Mouse (Mus musculus) spleen, adult 12 weeks (tissue): ENCODE data around the gene Mest.

Experiments used
- DNase-seq: peaks from one replicate; pipeline ENCODE4 v3.0.0; 2022; ENCODE audit warnings: low spot score

Mest gene

DNA sequence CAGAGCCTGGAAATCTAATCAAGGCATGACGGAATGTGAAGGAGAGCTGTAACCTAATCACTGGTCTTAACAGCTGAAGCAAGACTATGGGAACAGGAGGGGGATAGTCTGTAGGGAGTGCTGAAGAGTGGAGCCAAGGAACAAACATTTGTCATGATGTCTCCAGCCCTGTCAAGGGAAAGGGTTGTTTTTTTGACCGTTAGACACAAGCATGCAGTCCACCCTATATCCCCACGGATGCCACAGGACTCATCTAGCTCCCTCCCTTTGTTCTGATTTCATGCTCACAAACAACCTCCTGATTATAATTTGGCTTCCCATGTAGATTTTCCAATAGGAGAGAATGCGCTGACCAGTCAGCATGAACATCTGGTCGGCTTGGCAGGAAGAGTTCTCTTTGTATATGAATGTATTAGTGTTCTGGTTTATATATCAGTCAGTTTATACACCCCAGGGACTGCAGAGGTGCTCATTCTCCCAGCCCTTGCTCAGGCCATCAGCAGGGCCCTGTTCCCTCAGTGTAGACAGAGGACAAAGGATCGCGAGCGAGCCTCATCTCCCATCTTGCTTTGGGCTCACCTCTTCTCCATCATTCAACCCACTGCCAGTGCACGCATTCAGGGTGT lies 19.3 kb upstream of the Mest start:
- no peak for DNase-seq

DNA sequence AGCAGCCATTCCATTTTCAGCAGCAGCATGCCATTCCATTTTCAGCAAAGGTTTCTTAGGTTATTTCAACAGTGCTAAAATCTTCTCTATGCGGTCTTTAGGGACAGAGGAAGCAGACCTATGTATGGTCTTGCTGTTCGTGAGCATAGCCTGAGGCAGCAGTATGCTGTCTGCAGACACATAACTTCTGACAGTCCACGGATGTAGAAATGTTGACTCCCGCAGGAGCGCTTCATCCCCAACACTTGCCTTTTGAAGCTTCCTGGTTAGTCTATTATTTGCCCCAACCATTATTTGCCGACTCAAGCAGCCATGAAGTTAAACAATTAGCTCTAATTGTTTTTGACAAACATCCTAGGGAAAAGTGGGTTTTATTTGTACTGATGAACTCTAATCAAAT lies 14.2 kb upstream of the Mest start:
- no peak for DNase-seq

DNA sequence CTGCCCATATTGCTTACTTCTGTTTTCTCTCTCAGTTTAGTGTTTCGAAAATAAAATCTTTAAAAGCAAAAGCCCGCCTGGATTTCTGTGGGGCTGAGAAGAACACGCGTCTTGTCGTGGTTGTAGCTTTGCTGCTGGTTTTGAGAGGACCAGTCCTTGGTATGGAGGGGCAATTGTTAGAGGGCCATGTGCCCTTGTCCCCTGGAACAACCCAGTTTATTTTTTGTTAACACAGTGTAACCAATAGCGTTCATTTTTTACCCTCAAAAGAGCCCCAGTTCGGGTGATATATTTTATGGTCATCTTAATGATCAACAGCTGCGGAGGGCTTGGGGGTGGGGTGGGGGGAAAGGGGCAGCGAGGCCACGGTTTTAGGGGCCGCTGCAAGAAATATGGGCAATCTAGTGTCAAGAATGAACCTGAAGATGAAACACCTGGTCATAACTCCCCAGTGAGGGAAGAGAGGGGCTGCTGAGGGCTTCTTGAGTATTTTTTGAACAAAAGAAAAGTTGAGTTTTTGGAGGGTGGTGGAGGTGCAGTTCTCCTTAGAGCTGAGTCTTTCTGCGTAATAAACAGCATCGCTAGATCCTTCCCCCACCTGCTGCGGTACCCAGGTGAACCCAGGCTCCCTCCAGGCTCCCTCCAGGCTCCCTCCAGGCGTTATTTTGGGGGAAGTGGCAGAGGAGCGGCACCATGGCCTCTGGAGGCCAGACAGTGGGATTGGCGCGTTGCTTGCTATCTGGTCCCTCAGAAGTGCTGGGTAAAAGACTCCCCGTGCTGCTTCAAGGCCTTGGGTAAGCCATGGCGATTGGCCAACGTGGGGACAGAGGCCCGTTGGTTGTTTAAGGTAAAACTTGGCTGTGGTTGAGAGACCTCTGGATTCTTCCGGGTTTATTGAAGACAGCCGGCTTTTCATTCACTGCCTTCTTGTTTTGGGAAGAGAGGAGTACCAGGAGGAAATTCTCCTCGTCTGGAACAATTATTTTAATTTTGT lies 12.7 kb upstream of the Mest start:
- DNase-seq, result no peak

DNA sequence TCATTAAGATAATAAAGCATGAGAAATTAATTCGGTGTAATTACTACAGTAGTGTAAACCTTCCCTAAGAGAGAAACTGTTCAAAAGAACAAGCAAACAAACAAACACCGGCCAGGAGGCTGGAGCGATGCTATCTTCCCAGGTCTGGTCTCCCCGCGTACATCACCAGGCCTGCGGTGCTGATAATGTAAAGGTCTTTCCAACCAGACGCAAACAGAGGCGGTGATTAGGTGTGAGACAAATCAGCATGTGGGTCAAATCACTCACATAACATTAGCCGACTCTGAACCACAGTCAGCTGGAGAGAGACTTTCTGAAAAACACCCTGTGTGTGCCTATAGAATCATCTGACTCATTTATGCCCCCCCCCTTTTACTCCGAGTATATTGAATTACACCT lies 12.0 kb upstream of the Mest start:
- DNase-seq, result no peak

DNA sequence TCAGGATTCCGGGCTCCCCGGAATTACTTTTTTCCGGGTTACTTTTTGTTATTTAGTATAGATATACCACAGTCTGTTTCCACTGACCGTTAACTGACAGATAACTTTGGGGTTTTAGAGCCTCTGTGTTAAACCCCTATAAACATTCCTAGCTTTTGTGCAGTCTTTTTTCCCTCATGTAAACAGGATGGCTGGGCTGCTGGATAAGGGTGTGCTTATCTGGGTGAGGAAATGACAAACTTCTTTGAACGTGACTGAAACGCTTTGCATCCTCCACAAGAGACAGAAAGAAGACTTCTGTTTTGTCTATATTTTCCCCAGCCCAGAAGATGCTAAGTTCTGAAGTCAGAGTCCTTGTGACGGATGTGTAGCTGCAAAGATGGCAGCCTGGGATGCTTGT lies 10.9 kb upstream of the Mest start:
- DNase-seq, result no peak

DNA sequence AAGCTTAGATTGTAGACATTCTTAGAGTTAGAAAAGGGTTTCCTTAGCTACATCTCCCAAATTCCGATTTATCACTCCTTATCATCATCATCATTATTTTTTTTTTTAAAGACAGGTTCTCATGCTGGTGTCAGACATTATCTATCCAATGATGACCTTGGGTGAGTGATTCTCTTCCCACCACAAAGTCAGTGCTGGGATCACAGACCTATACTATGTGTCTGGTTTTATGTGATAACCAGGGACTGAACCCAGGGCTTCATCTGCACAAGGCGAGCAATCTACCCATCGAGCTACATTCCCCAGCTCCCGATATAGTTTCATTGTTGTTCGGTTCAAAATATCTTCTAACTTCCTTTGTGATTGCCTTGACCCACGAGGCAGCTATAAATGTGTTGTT lies 9.9 kb upstream of the Mest start:
- DNase-seq, result no peak

DNA sequence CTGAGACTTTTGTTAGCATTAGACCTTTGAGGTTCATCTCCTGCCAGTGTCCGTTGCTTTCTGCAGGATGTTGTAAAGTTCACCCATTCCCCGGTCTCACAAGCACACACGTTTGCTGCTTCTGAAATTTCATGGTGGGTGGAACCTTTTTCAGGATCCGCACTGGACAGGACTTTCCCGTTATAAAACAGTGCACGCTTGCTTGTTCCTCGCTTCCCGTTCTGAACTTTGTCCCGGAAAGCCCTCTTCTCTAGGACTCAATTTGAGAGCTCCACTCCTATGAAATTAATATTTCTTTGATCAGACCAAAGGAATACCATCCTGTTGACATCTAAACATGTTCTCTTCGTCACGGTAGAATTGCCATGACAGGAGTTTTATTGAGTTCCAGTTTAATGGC lies 9.5 kb upstream of the Mest start:
- DNase-seq, result no peak

DNA sequence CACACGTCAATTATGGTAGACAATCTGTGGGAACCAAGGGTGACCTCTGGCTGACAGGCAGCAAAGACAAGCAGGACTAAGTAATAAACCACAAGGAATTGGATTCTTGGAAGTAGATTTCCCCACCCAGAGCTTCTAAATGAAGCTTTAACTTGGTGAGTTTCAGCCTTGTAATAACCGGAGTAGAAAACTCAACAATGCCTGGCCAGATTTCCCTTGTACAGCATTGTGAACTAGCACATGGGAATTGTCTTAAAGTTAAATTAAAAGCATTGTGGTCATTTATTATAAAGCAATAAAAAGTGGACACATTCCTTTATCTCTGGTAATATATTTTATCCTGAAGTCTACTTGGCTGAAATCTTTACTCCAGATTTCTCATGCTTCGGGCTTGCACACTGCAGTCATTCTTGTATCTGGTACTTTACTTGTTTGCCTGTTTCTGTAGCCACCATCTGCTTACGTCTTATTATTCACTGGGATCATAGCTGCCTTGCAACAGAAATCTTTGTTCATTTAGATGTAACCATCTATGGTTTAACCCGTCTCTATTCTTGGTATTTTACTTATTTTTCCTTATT lies 8.4 kb upstream of the Mest start:
- no peak for DNase-seq

DNA sequence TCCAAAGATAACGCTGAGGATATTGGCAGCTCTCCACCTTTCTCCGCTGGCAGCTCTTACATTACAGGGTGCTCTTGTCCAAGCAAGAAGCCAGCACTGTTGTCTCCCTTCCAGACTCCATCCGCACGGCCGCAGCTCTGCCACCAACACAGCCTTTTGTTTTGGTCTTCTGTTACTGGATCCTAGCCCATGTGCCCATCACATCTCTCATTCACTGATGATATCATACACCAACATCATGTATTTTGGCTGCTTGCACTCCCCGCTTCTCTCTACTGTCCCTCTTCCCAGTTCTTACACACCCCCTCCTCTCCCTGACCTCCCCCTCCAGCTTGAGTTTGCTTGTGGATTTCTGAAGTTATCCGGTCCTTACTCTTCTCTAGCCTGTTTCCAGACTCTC lies 6.6 kb upstream of the Mest start:
- DNase-seq, result no peak

DNA sequence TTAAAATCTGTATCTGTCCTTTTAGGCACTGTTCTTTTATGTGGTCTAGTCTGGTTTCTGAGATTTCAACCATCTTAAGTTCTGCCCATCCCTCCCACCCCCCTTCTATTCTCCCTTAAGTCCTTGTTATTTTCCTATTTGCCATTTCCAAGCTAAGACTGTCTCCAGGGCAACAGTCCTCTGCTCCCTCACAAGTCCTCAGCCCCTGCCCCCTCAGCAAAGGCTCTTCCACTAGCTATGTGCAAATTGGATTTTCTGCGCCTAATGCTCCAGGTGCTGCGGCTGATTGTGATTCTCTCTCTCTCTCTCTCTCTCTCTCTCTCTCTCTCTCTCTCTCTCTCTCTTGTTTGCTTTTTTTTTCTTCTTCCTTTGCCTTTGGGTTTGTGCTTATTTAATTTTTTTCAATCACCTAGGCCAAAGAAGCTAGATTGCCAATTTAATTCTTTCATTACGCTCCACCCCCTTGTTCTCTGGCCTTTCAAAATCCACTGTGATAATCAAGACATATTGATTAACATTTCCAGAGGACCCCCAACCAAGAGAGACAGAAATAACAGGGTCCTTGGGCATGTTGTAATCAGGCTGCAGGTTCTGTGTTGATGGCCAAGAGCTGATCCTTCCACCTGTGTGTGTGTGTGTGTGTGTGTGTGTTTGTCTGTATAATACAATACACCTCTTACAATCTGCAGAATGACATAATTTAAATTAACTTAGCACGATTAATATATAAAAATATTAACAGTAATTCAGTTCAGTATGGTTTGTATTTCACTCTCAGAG lies 772 bp upstream of the Mest start:
- DNase-seq, result no peak

DNA sequence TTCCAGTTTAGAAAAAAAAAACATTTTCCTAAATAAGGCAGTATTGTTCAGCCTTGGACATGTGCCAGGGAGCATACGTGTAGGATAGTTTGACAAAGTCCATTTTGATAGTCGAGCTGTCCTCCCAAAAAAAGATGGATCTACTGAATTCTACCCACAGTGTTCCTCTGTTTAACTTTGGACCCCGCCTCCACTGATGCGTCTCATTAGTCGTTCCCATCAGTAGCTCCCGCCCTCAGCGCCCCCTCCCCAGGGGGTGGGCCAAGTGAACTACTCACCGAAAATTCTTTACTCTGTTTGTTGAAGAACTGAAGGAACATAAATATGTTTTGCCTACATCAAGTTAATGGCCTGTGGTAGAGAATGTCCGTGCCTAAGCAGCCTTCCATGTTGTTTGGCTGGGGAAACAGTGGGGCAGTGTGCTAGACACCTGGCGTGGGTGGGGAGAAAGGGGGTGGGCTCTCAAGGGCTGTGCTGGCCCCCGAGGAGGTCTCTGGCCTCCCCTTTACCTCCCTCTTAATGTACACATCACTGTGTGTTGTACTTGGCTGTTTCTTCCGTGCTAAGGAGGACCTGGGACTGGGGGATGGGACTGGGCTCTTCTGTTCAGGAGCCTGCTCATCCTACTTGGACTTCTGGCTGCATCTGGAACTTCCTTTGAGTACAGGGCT lies 7.1 kb downstream of the Mest start:
- DNase-seq, result no peak

DNA sequence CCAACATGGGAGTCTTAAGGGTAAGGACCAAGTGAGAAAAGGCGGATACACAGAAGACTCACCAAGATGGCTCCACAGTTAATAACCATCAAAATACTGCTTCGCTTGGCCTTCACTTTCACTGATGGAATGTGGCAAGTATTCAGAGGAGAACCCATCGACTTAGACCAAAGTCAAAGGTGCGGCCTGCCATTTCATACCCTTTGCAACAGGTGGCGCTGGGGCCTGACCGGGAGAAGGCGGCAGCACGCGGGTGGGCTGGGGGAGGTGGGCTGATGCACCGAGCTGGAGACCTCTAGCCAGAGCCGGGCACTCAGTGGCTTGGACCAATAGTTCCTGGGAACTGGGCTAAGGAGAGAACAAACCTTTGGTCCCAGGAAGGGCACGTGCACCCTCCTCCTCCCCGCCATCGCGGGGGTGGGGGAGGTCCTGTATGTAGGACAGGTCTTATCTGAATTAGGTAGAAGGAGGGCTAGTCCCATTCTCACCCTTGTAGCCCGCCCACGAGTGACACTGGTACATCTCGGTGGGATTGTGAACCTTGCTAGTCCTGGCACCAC lies 9.3 kb downstream of the Mest start:
- DNase-seq, result no peak

DNA sequence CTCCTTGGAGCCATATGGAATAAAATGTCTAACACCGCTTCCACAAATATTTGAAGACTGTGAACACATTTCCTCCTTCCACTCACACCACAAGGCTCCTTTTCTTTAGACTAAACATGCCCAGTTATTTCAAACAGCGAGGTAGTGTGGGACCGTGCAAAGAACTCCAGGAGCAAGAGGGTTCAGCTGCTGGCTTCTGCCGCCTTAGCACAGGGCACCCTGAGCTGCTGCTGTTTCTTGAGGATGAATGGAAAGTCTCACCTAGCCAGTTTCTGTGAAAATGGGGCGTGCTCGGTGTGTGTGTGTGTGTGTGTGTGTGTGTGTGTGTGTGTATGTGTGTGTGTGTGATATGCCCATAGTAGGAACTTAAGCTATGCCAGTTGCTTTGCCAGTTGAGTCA lies 11.1 kb downstream of the Mest start:
- DNase-seq, result no peak

DNA sequence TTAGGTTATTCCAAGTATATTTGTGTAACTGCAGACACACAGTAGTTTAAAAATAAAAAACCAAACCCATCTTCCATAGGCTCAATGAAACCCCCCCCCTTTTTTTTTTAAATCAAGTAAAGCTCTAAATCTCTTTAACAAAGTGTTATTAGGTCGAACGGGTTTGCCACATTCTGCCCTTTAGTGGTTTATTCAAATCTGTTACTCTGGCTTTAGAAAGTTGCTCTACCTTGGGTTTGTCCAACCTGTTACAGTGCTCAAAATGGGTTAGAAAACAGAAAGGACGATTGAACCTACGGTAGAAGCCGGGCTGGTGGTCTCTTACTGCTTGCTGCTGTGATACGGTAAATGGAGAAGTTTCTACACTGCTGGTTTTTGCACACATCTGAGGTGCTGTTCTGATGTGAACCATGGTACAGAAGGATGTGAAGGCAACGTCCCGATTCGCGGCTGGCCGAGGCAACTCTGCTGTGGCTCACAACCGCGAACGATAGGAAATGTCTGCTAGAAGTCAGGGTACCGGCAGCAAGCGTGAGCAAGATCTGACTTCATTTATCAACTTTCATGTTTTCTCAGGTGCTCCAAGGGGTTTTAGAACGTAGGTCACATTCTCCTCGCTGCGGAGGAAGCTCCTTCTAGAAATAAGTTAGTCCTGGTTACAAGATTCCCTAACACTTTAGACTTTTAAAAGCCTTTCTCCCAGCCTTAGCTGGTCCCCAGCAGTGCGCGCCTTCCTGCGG lies 11.8 kb downstream of the Mest start:
- no peak for DNase-seq

DNA sequence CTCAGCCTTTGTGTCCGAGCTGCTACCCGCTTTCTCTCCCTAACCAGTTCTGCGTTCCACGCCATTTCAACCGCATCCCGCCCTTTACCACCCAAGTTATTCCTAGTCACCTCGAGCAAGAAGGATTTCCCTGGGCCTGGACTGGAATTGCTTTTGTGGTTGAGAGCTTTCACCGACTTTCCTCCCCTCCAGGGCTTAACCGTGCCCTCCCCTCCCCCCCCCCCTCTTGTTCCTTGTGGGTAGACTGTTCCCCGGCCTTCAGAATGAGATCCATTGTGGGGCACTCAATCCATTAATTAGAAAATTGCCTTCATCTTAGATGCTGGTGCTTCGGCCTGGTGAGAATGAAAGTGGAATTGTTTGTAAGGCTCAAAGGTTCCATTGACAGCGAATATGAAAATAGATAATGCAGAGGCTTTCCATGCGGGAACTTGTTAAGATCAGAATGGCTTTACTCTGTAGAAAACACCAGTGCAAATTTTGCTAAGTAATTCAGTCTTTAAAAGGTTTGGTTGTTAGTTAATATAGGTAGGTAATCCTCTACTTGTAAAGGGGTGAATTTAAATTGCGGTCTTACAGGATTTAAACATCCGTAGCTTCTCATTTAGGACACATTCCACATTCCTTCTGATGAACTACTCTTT lies 12.5 kb downstream of the Mest start:
- DNase-seq, result no peak

DNA sequence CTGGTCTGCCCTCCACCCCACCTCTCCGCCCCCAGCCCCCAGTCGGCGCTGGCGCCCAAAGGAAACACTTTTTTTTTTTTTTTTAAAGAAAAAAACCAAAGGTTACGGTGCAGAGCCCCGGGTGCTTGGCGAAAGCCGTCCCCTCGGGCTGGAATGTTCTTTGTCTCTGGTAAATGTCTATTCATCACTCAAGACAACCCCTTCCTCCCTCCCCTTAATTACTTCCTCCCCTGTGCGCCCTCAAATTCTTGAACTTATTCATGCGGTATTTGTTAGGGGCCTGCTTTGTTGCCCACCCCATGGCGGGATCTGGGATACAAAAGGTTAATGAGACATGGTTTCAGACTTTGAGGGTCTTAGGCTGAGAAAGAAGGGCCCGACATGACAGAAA lies 13.0 kb downstream of the Mest start:
- DNase-seq, result no peak

DNA sequence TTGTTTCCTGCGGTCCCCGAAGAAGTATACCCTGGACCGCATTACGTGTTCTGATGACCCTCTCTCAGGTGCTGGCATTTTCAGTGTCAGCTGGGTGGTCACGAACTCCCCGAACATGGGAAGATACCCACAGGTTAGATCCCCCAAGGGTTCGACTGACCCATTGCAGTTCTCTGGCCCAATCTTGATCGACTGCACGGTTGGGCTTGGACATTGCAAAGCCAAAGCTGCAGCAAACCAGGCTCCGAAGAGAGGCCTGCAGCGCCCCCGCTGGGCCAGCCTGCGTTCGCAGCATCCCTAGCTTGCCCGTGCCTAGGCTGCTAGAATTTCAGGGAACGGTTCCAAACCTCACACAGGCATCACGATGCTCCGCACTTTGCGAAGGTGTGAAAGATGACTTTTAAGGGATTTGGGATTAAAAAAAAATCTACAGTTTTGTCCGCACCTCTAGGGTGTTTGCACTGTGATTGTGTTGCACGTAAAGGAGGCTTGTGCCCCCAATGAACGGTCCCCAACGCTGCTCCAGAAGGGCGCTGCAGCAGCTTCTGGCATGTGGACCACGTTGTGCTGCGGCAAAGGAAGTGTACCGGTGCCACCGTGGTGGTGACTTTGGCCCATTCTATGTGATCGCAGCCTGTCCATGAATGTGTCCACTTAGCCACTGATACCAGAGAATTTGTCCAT lies 13.7 kb downstream of the Mest start:
- DNase-seq, result peak; percentile 11

DNA sequence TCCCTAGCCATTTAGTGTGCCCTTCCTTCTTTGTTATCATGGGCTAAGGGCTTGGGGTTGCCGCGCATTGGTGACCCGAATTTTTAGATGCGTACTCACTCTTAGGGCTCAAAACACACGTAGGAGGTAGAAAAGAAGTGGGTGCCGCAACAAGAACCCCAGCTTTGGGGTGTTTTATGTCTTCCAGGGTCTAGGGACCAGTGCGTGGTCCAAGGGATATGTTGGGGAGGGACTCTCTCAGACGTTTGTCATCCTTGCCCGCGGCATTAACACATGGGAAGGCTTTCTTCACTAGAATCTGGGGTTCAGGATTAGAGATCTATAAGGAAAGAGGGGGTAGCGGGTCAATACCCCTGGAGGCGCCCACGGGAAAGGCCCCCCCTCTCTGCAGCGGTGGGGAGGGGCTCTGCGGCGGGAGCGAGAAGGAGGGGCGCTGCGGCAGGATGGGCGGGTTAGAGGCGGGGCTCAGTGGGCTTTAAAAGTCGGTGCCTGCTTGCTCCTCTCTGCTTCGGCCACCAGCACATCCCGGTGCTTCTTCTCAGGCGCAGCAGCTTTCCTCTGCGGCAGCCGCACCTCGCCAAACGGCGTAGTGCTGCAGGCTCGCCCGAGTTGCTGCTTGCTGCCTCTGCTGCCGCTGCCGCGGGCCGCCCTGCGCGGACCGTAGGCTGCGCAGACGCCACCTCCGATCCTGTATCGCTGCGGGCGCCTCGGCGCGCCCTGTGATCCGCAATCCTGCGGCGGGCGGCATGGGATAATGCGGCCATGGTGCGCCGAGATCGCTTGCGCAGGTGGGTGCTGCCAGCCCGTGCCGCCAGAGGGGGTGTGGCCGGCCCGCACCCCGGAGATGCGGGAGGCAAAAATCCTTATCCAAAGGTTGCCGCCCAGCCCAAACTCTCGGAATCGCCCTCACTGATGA lies 14.5 kb downstream of the Mest start:
- DNase-seq, result no peak
